Mouse (Mus musculus) kidney, postnatal 14 days (tissue): ENCODE results near the gene Dlgap4.

Experiments
- DNase-seq: peaks from one replicate; pipeline ENCODE4 v3.0.0; 2022; ENCODE audit warnings: mixed read lengths

Gene Dlgap4

GRCm38 (mm10) chr2:156620874-156621273 lies 7.4 kb downstream of the Dlgap4 start:
- DNase-seq = no peak

GRCm38 (mm10) chr2:156621449-156621848 lies 7.9 kb downstream of the Dlgap4 start:
- peak; percentile 80 for DNase-seq

GRCm38 (mm10) chr2:156622192-156622591 lies 8.7 kb downstream of the Dlgap4 start:
- no peak for DNase-seq

- no peak for DNase-seq
These were observed 9.7 kb downstream of the Dlgap4 start for GRCm38 (mm10) chr2:156623246-156623645.

- no peak for DNase-seq
These were observed 11.8 kb downstream of the Dlgap4 start for GRCm38 (mm10) chr2:156625307-156625706.

GRCm38 (mm10) chr2:156626119-156626518 lies 12.6 kb downstream of the Dlgap4 start:
- no peak for DNase-seq

- DNase-seq = no peak
These were observed 13.0 kb downstream of the Dlgap4 start for GRCm38 (mm10) chr2:156626544-156626943.

GRCm38 (mm10) chr2:156627917-156628316 lies 14.4 kb downstream of the Dlgap4 start:
- no peak for DNase-seq

GRCm38 (mm10) chr2:156630288-156630687 lies 16.8 kb downstream of the Dlgap4 start:
- DNase-seq = no peak

GRCm38 (mm10) chr2:156632721-156633120 lies 19.2 kb downstream of the Dlgap4 start:
- DNase-seq = no peak

- no peak for DNase-seq
These were observed 21.6 kb downstream of the Dlgap4 start for GRCm38 (mm10) chr2:156635091-156635490.

GRCm38 (mm10) chr2:156641141-156641540 lies 27.6 kb downstream of the Dlgap4 start:
- no peak for DNase-seq

- no peak for DNase-seq
These were observed 29.4 kb downstream of the Dlgap4 start for GRCm38 (mm10) chr2:156642931-156643330.

- no peak for DNase-seq
These were observed 29.9 kb downstream of the Dlgap4 start for GRCm38 (mm10) chr2:156643406-156643805.

GRCm38 (mm10) chr2:156645145-156645544 lies 31.6 kb downstream of the Dlgap4 start:
- no peak for DNase-seq

- DNase-seq = no peak
These were observed 33.4 kb downstream of the Dlgap4 start for GRCm38 (mm10) chr2:156646877-156647276.

GRCm38 (mm10) chr2:156648042-156648441 lies 34.5 kb downstream of the Dlgap4 start:
- no peak for DNase-seq

GRCm38 (mm10) chr2:156649450-156649849 lies 35.9 kb downstream of the Dlgap4 start:
- no peak for DNase-seq

GRCm38 (mm10) chr2:156651019-156651418 lies 37.5 kb downstream of the Dlgap4 start:
- DNase-seq = no peak

- DNase-seq = peak; percentile 77
These were observed 39.3 kb downstream of the Dlgap4 start for GRCm38 (mm10) chr2:156652841-156653240.

- no peak for DNase-seq
These were observed 40.6 kb downstream of the Dlgap4 start for GRCm38 (mm10) chr2:156654148-156654547.

GRCm38 (mm10) chr2:156655626-156656025 lies 42.1 kb downstream of the Dlgap4 start:
- no peak for DNase-seq

GRCm38 (mm10) chr2:156657522-156657921 lies 44.0 kb downstream of the Dlgap4 start:
- no peak for DNase-seq

- no peak for DNase-seq
These were observed 44.7 kb downstream of the Dlgap4 start for GRCm38 (mm10) chr2:156658221-156658620.

- no peak for DNase-seq
These were observed 45.2 kb downstream of the Dlgap4 start for GRCm38 (mm10) chr2:156658751-156659150.

GRCm38 (mm10) chr2:156659981-156660380 lies 46.5 kb downstream of the Dlgap4 start:
- no peak for DNase-seq
